Mouse (Mus musculus) heart, postnatal 0 days (tissue): ENCODE measurements around the gene Nr6a1. TPM values are rescaled to one million over a fixed set of nuclear protein-coding genes. Genes with fewer than 3 reads are reported as not detected.

Experiments
- ATAC-seq: fragments of 200-750 bp; cut with Nextera tagmentation; 2 replicates; pipeline ENCODE4 v1.8.0; 2017; ENCODE audit warnings: low read depth, moderate number of reproducible peaks, moderate library complexity; ENCODE audit not compliant: insufficient read depth
- DNase-seq: peaks from one replicate; pipeline ENCODE4 v3.0.0-alpha.2; 2016; ENCODE audit warnings: low spot score
- H3K27ac ChIP-seq: fragments of 300-500 bp; sonication (generic); 2 replicates; pipeline ENCODE4 v1.5.1; 2014; ENCODE audit warnings: low read depth, mild to moderate bottlenecking
- H3K27me3 ChIP-seq: fragments of 300-500 bp; sonication (generic); 2 replicates; pipeline ENCODE4 v1.6.1; 2014; ENCODE audit warnings: low read length, mixed read lengths; ENCODE audit not compliant: control insufficient read depth, insufficient read depth
- H3K36me3 ChIP-seq: fragments of 300-500 bp; sonication (generic); replicated peaks from 2 replicates; pipeline ENCODE4 v1.6.1; 2014; ENCODE audit warnings: low read length, mixed read lengths; ENCODE audit not compliant: control insufficient read depth, insufficient read depth
- H3K4me1 ChIP-seq: fragments of 300-500 bp; sonication (generic); 2 replicates; pipeline ENCODE4 v1.6.1; 2014; ENCODE audit warnings: antibody characterized with exemption; ENCODE audit not compliant: control insufficient read depth, insufficient read depth
- H3K4me2 ChIP-seq: fragments of 300-500 bp; sonication (generic); 2 replicates; pipeline ENCODE4 v1.6.1; 2014; ENCODE audit warnings: low read depth, mild to moderate bottlenecking, low read length, moderate library complexity
- H3K4me3 ChIP-seq: fragments of 300-500 bp; sonication (generic); 2 replicates; pipeline ENCODE4 v1.5.1; 2014; ENCODE audit warnings: low read depth, low read length
- H3K9ac ChIP-seq: fragments of 300-500 bp; sonication (generic); replicated peaks from 2 replicates; pipeline ENCODE4 v1.6.1; 2014; ENCODE audit warnings: low read depth, low read length, mixed read lengths
- H3K9me3 ChIP-seq: fragments of 300-500 bp; sonication (generic); replicated peaks from 2 replicates; pipeline ENCODE4 v1.6.1; 2016; ENCODE audit warnings: low read length; ENCODE audit not compliant: control insufficient read depth
- CTCF ChIP-seq: IDR thresholded peaks from 2 replicates; pipeline ENCODE4 v1.5.1; 2016; ENCODE audit warnings: antibody characterized with exemption, control low read depth, low read depth
- EP300 ChIP-seq: IDR thresholded peaks from 2 replicates; pipeline ENCODE4 v1.6.1; 2016; ENCODE audit warnings: antibody characterized with exemption, low read depth
- WGBS: fragments of 180-500 bp; shearing (Covaris S2); extraction: QIAGEN DNeasy Blood & Tissue Kit; methylation state at CpG from one replicate; pipeline ENCODE4 v1.1.7; 2014; 5-methylcytosine and 5-hydroxymethylcytosine counted together
- polyA plus RNA-seq: library from polyadenylated mRNA; unstranded; fragments of >200 nt; fragmentation: Nextera tagmentation; extraction: Ambion mirVana; gene quantifications from 2 replicates; pipeline ENCODE4 v1.2.1, GENCODE M21; 2015
- total RNA-seq: library from RNA; depleted of rRNA; stranded (reverse); fragments of >200 nt; gene quantifications from 2 replicates; pipeline ENCODE4 v1.2.3, GENCODE M21; 2014; ENCODE audit warnings: low replicate concordance

The Nr6a1 gene
- total and polyA plus RNA-seq, 2 experiments from 2014 or later = 0.31 to 0.99 TPM

DNA sequence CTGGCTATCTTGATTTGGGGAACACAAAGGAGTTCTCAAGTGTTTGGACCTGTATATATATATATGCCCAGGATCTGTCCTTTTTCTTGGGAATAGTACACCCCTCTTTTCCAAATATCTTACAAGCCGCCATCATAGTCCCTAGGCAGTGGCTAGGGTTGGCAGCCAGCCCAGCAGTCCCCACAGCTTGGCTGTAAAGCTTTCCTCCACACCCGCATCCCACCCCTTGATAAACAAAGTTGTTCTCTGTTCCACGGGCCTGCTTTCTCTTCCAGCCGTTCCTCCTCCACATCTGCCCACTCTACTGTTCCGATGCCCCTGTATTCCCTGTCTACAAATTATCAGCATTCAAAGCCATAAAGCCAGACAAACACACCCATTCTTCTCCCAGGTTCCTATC, 192.8 kb downstream of the Nr6a1 start:
- DNase-seq (no peak), ATAC-seq (no peak)
- TF ChIP-seq EP300 (no peak), CTCF (no peak)
- H3K36me3 ChIP-seq = no peaks in the 10 kb centered on the region
- H3K27ac ChIP-seq = no peak overlapping the region
- H3K9me3 ChIP-seq = no peaks in the 10 kb centered on the region
- 38% methylated on average over 5 of the region's 5 CpGs for WGBS
- no peaks in the 10 kb centered on the region for H3K27me3 ChIP-seq
- no peak overlapping the region for H3K9ac ChIP-seq
- H3K4me2 ChIP-seq = no peak overlapping the region
- no peak overlapping the region for H3K4me3 ChIP-seq
- no peaks in the 10 kb centered on the region for H3K4me1 ChIP-seq

DNA sequence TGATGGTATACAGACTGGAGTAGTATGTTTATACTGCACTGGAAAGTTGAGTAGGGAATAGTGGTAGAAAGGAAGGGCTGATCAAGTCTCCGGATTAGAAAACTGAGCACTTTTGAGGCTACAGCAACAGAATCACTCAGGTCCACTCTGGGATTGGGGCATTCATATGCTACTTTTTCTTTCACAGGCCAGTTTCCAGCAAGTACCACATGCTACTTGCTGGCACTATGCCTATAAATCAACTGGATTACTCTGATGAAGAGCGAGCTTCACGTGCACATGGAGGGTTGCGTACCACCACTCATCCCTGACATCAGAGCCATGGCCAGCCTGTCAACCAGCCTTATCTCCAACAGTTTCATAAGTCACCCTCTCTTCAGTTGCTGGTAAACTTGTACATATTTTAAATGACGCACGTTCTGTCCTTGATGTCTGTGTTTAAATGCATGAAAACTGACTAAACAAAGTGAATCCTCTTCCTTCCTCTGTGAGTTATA, 197.1 kb downstream of the Nr6a1 start:
- no peak overlapping the region for H3K4me3 ChIP-seq
- H3K4me2 ChIP-seq = no peak overlapping the region
- no peak for DNase-seq
- no peaks in the 10 kb centered on the region for H3K36me3 ChIP-seq
- H3K4me1 ChIP-seq = no peaks in the 10 kb centered on the region
- TF ChIP-seq EP300 (no peak), CTCF (no peak)
- no peaks in the 10 kb centered on the region for H3K9me3 ChIP-seq
- no peaks in the 10 kb centered on the region for H3K27me3 ChIP-seq
- WGBS = 87% methylated on average over 6 of the region's 6 CpGs
- H3K27ac ChIP-seq = no peak overlapping the region
- no peak overlapping the region for H3K9ac ChIP-seq
- ATAC-seq = no peak

DNA sequence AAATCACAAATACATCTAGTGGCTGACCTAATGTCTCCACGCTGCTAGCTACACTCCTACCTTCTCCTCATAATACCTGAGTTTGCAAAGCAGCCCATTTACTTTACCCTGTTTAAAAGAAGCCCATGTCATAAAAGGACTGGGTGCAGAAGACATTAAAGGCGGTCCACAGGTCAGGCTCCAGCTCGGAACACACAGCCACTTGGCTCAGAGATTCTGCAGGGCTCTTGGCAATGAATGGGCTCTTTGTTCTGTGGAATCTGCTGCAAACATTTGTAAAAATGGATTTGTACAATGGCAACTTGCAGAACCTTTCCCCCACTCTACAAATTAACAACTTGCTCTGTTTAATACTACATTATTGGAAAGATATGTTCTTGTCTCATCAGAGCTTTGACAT, 202.1 kb downstream of the Nr6a1 start:
- TF ChIP-seq CTCF = no peak
- no peak for TF ChIP-seq EP300
- no peaks in the 10 kb centered on the region for H3K27me3 ChIP-seq
- H3K27ac ChIP-seq = no peak overlapping the region
- H3K36me3 ChIP-seq = no peaks in the 10 kb centered on the region
- DNase-seq = no peak
- no peak for ATAC-seq
- 68% methylated on average over 3 of the region's 3 CpGs for WGBS
- no peaks in the 10 kb centered on the region for H3K4me1 ChIP-seq
- H3K9me3 ChIP-seq = no peaks in the 10 kb centered on the region
- no peak overlapping the region for H3K9ac ChIP-seq
- H3K4me3 ChIP-seq = no peak overlapping the region
- H3K4me2 ChIP-seq = no peak overlapping the region

DNA sequence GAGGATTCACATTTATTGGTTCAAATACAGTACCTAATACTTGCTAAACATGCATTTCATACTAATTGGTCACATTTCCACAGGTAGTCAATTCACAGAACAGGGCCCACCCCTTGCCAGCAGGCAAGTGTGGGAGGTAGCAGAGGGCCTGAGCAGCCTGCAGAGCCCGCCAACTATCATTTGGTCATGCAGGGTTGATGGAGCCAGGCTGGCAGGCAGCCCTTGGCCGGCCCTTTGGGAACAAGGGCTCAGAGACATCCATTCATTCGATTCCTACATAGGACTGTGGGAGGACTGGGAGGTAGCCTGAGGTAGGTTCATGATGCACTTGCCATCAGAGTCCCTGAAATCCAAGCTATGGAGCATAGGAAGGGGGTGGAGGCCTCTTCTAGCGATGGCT, 204.1 kb downstream of the Nr6a1 start:
- WGBS = 68% methylated on average over 4 of the region's 4 CpGs
- no peak for DNase-seq
- ATAC-seq = no peak
- H3K9ac ChIP-seq = no peak overlapping the region
- TF ChIP-seq EP300 = no peak
- TF ChIP-seq CTCF = no peak
- H3K4me3 ChIP-seq = no peak overlapping the region
- no peaks in the 10 kb centered on the region for H3K9me3 ChIP-seq
- no peak overlapping the region for H3K4me2 ChIP-seq
- H3K4me1 ChIP-seq = no peaks in the 10 kb centered on the region
- no peaks in the 10 kb centered on the region for H3K36me3 ChIP-seq
- 0 out of 2 replicates have a peak, but pooled peaks cover 2% of the 10 kb centered on the region for H3K27me3 ChIP-seq
- H3K27ac ChIP-seq = no peak overlapping the region

DNA sequence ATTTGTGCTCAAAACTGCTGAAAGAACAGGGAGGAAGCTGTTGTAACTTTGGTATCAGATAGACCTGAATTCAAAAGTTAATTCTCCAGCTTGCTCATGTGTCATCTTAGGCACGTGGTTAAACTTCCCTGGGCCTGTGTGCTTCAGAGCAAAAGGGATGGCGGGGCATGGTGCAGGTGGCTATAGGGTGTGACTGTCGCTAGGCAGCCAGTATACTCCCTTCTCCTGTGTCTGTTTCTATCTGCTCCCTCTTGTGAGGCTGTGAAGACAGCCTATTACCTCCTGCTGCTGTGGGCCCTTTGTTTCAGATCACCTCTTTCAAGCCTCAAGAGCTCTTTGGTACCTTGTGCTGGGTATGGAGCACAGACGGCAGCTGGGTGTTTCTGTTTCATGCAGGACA, 205.4 kb downstream of the Nr6a1 start:
- Histone ChIP-seq H3K4me3 (no peak overlapping the region), H3K36me3 (no peaks in the 10 kb centered on the region), H3K9ac (no peak overlapping the region), H3K4me1 (no peaks in the 10 kb centered on the region), H3K9me3 (no peaks in the 10 kb centered on the region), H3K4me2 (no peak overlapping the region), H3K27ac (no peak overlapping the region), H3K27me3 (0 out of 2 replicates have a peak, but pooled peaks cover 3% of the 10 kb centered on the region)
- no peak for ATAC-seq
- DNase-seq = no peak
- TF ChIP-seq CTCF (no peak), EP300 (no peak)
- 52% methylated on average over 4 of the region's 4 CpGs for WGBS

DNA sequence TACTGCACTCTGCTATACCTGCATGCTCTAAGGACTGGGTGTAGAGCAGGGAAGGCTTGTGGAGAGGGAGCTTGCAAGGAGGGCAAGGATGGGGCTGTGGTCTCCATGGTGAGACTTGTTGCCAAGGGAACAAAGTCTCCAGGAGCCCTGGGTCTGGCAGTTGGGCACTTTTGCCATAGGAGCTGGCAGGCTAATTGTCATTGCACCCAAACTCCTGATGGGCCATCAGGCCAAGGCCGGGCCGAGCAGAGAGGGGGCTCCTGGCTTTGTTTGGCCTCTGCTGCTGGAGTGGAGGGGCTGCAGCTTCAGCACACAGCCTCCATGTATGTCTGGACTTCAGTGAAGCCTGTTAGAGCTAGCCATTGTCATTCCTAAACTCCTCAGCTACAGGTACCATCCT, 206.8 kb downstream of the Nr6a1 start:
- no peak overlapping the region for H3K27ac ChIP-seq
- no peak for TF ChIP-seq CTCF
- TF ChIP-seq EP300 = no peak
- no peak overlapping the region for H3K9ac ChIP-seq
- H3K4me3 ChIP-seq = no peak overlapping the region
- DNase-seq (no peak), ATAC-seq (no peak)
- H3K9me3 ChIP-seq = no peaks in the 10 kb centered on the region
- 85% methylated on average over 2 of the region's 2 CpGs for WGBS
- H3K4me1 ChIP-seq = no peaks in the 10 kb centered on the region
- no peaks in the 10 kb centered on the region for H3K36me3 ChIP-seq
- no peak overlapping the region for H3K4me2 ChIP-seq
- 0 out of 2 replicates have a peak, but pooled peaks cover 3% of the 10 kb centered on the region for H3K27me3 ChIP-seq
